Mouse (Mus musculus) intestine, postnatal 0 days (tissue): ENCODE results near the gene Mylk2. TPM values are rescaled to one million over a fixed set of nuclear protein-coding genes. Genes with fewer than 3 reads are reported as not detected.

Experiments used
- ATAC-seq: fragments of 200-750 bp; cut with Nextera tagmentation; 2 replicates; pipeline ENCODE4 v1.8.0; 2017; ENCODE audit warnings: mild to moderate bottlenecking, moderate TSS enrichment, moderate library complexity
- H3K27ac ChIP-seq: fragments of 300-500 bp; sonication (generic); 2 replicates; pipeline ENCODE4 v1.5.1; 2014; ENCODE audit warnings: mild to moderate bottlenecking, low read depth, low read length, moderate library complexity
- H3K27me3 ChIP-seq: fragments of 300-500 bp; sonication (generic); replicated peaks from 2 replicates; pipeline ENCODE4 v1.6.1; 2014; ENCODE audit warnings: low read length, mixed read lengths; ENCODE audit not compliant: control insufficient read depth, insufficient read depth
- H3K36me3 ChIP-seq: fragments of 300-500 bp; sonication (generic); 2 replicates; pipeline ENCODE4 v1.6.1; 2014; ENCODE audit warnings: mild to moderate bottlenecking, moderate library complexity; ENCODE audit not compliant: control insufficient read depth, insufficient read depth
- H3K4me1 ChIP-seq: fragments of 300-500 bp; sonication (generic); replicated peaks from 2 replicates; pipeline ENCODE4 v1.6.1; 2014; ENCODE audit warnings: antibody characterized with exemption, low read length, mixed read lengths; ENCODE audit not compliant: control insufficient read depth, insufficient read depth
- H3K4me2 ChIP-seq: fragments of 300-500 bp; sonication (generic); replicated peaks from 2 replicates; pipeline ENCODE4 v1.6.1; 2014; ENCODE audit warnings: low read depth, mild to moderate bottlenecking, moderate library complexity
- H3K4me3 ChIP-seq: fragments of 300-500 bp; sonication (generic); 2 replicates; pipeline ENCODE4 v1.5.1; 2014; ENCODE audit warnings: low read depth, low read length
- H3K9ac ChIP-seq: fragments of 300-500 bp; sonication (generic); 2 replicates; pipeline ENCODE4 v1.6.1; 2014; ENCODE audit warnings: mild to moderate bottlenecking, low read depth, low read length
- H3K9me3 ChIP-seq: fragments of 300-500 bp; sonication (generic); 2 replicates; pipeline ENCODE4 v1.6.1; 2016; ENCODE audit warnings: mixed run types; ENCODE audit not compliant: control insufficient read depth
- CTCF ChIP-seq: sonication (generic); IDR thresholded peaks from 2 replicates; pipeline ENCODE4 v1.5.1; 2016; ENCODE audit warnings: low read depth, mild to moderate bottlenecking, control low read depth, antibody characterized with exemption, moderate library complexity
- WGBS: fragments of 180-500 bp; shearing (Covaris S2); extraction: QIAGEN DNeasy Blood & Tissue Kit; methylation state at CpG from one replicate; pipeline ENCODE4 v1.1.7; 2014; 5-methylcytosine and 5-hydroxymethylcytosine counted together
- polyA plus RNA-seq: library from polyadenylated mRNA; unstranded; fragments of >200 nt; fragmentation: Nextera tagmentation; extraction: Ambion mirVana; gene quantifications from 2 replicates; pipeline ENCODE4 v1.2.1, GENCODE M21; 2015

Gene Mylk2
- polyA plus RNA-seq, 1 experiment from 2014 or later, result not detected

GRCm38 (mm10) chr2:152947098-152947497 lies 35.9 kb downstream of the Mylk2 start:
- peaks cover 51% of the 10 kb centered on the region for H3K27me3 ChIP-seq

GRCm38 (mm10) chr2:152948438-152949020 lies 37.4 kb downstream of the Mylk2 start:
- Histone ChIP-seq H3K27ac (no peak overlapping the region), H3K9ac (no peak overlapping the region), H3K4me2 (no peak overlapping the region), H3K27me3 (peaks cover 43% of the 10 kb centered on the region), H3K36me3 (no peaks in the 10 kb centered on the region), H3K9me3 (no peaks in the 10 kb centered on the region), H3K4me3 (no peak overlapping the region), H3K4me1 (no peaks in the 10 kb centered on the region)
- no peak for ATAC-seq
- 84% methylated on average over 5 of the region's 5 CpGs for WGBS
- TF ChIP-seq CTCF, result no peak

More at GRCm38 (mm10) chr2:152947098-152947497, 35.9 kb downstream of the Mylk2 start:
- H3K9me3 ChIP-seq, result no peaks in the 10 kb centered on the region
- ATAC-seq, result no peak
- H3K27ac ChIP-seq, result no peak overlapping the region
- no peaks in the 10 kb centered on the region for H3K4me1 ChIP-seq
- WGBS, result 45% methylated on average over 7 of the region's 7 CpGs
- no peak overlapping the region for H3K9ac ChIP-seq
- H3K4me2 ChIP-seq, result no peak overlapping the region
- H3K4me3 ChIP-seq, result no peak overlapping the region
- no peaks in the 10 kb centered on the region for H3K36me3 ChIP-seq
- no peak for TF ChIP-seq CTCF

- TF ChIP-seq CTCF, result no peak
- no peaks in the 10 kb centered on the region for H3K4me1 ChIP-seq
- no peak overlapping the region for H3K27ac ChIP-seq
- no peak for ATAC-seq
- no peak overlapping the region for H3K9ac ChIP-seq
- H3K27me3 ChIP-seq, result peaks cover 28% of the 10 kb centered on the region
- no peaks in the 10 kb centered on the region for H3K9me3 ChIP-seq
- WGBS, result 33% methylated on average over 11 of the region's 11 CpGs
- H3K4me3 ChIP-seq, result no peak overlapping the region
- H3K36me3 ChIP-seq, result no peaks in the 10 kb centered on the region
- 0 out of 2 replicates have a peak overlapping the region, but pooled peaks have one; percentile 91 for H3K4me2 ChIP-seq
Observed at GRCm38 (mm10) chr2:152950358-152951064, 39.4 kb downstream of the Mylk2 start.

DNA sequence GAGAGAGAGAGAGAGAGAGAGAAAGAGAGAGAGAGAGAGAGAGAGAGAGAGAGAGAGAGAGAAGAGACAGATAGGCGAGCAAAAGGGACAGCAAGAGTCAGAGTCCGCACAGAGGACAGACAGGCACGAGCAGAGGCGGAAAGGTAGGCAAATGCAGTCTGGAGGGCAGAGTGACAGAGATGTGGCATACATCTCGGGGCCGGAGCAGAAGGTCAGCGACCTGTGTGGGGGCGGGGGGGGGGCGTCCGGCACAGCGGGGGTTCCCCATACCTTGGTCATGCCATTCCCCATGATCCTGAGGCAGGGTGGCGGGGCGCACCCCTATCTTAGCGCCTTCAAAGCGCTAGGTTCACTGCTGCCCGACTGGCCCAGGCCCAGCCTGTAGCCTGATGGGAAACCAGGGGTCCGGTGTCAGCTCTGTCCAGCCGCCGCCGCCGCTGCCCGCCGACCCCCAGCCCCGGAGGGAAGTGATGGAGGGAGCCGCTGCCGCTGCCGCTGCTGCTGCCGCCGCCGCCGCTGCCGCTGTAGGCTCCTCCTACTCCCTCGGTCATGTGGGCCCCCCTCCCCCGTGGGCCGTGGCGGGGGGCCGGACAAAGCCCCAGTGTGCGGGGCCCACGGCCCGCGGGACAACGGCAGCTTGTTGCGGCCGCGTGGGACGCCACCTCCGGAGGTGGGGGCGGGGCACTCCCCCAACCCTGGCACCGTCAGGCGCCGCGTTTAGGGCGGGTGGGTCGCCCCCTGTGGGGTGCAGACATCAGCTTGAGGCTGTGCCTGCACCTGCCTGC lies 40.1 kb downstream of the Mylk2 start, which contains the start of gene Dusp15:
Gene Dusp15, minus strand, starts transcription at position 634 of the 785 bp plus-strand sequence.
- H3K4me2 ChIP-seq, result peak within 1 kb of the TSS; percentile 91
- no peaks in the 10 kb centered on the region for H3K4me1 ChIP-seq
- H3K27ac ChIP-seq, result no peak within 1 kb of the TSS
- H3K4me3 ChIP-seq, result peak within 1 kb of the TSS; percentile 56
- peak within 1 kb of the TSS; percentile 31; the same call in 1 of the 2 replicates for H3K9ac ChIP-seq
- no peaks in the 10 kb centered on the region for H3K36me3 ChIP-seq
- TF ChIP-seq CTCF, result peak; percentile 25; the same call in 1 of the 2 replicates
- H3K9me3 ChIP-seq, result no peaks in the 10 kb centered on the region
- H3K27me3 ChIP-seq, result peaks cover 27% of the 10 kb centered on the region
- no peak for ATAC-seq
- 1% methylated on average over 28 of the region's 54 CpGs for WGBS

- H3K27ac ChIP-seq, result no peak overlapping the region
- H3K27me3 ChIP-seq, result peaks cover 27% of the 10 kb centered on the region
- peak overlapping the region; percentile 56 for H3K4me3 ChIP-seq
- H3K4me2 ChIP-seq, result peak overlapping the region; percentile 91
- WGBS, result 21% methylated on average over 13 of the region's 13 CpGs
- H3K36me3 ChIP-seq, result no peaks in the 10 kb centered on the region
- no peak overlapping the region for H3K9ac ChIP-seq
- ATAC-seq, result no peak
- H3K4me1 ChIP-seq, result no peaks in the 10 kb centered on the region
- H3K9me3 ChIP-seq, result no peaks in the 10 kb centered on the region
- TF ChIP-seq CTCF, result no peak
Observed at GRCm38 (mm10) chr2:152951850-152952720, 40.9 kb downstream of the Mylk2 start.
